Mouse (Mus musculus) intestine, embryonic 14.5 days (tissue): ENCODE results near the gene Il1rl2. TPM values are rescaled to one million over a fixed set of nuclear protein-coding genes. Genes with fewer than 3 reads are reported as not detected.

Experiments used
- ATAC-seq: fragments of 200-750 bp; cut with Nextera tagmentation; replicated peaks from 2 replicates; pipeline ENCODE4 v1.8.0; 2017; ENCODE audit warnings: low read depth, moderate number of reproducible peaks, moderate TSS enrichment, moderate library complexity; ENCODE audit not compliant: low FRiP score, low TSS enrichment
- DNase-seq: peaks from one replicate; pipeline ENCODE4 v3.0.0-alpha.2; 2018; ENCODE audit warnings: low spot score
- H3K27ac ChIP-seq: fragments of 300-500 bp; sonication (generic); 2 replicates; pipeline ENCODE4 v1.5.1; 2014; ENCODE audit warnings: low read depth, mild to moderate bottlenecking, control low read depth
- H3K27me3 ChIP-seq: fragments of 300-500 bp; sonication (generic); replicated peaks from 2 replicates; pipeline ENCODE4 v1.6.1; 2014; ENCODE audit warnings: low read length, control low read depth; ENCODE audit not compliant: control insufficient read depth, insufficient read depth
- H3K36me3 ChIP-seq: fragments of 300-500 bp; sonication (generic); 2 replicates; pipeline ENCODE4 v1.6.1; 2014; ENCODE audit warnings: low read length, control low read depth; ENCODE audit not compliant: control insufficient read depth, insufficient read depth
- H3K4me1 ChIP-seq: fragments of 300-500 bp; sonication (generic); replicated peaks from 2 replicates; pipeline ENCODE4 v1.6.1; 2014; ENCODE audit warnings: low read length, control low read depth, mixed read lengths; ENCODE audit not compliant: control insufficient read depth, insufficient read depth
- H3K4me2 ChIP-seq: fragments of 300-500 bp; sonication (generic); 2 replicates; pipeline ENCODE4 v1.6.1; 2014; ENCODE audit warnings: low read length
- H3K4me3 ChIP-seq: fragments of 300-500 bp; sonication (generic); 2 replicates; pipeline ENCODE4 v1.5.1; 2014; ENCODE audit warnings: low read depth, low read length, control low read depth, mixed read lengths
- H3K9ac ChIP-seq: fragments of 300-500 bp; sonication (generic); 2 replicates; pipeline ENCODE4 v1.6.1; 2014; ENCODE audit warnings: mild to moderate bottlenecking, low read length
- H3K9me3 ChIP-seq: fragments of 300-500 bp; sonication (generic); 2 replicates; pipeline ENCODE4 v1.6.1; 2016; ENCODE audit warnings: low read length, control low read depth; ENCODE audit not compliant: control insufficient read depth
- WGBS: fragments of 180-500 bp; shearing (Covaris S2); extraction: QIAGEN DNeasy Blood & Tissue Kit; methylation state at CpG from one replicate; pipeline ENCODE4 v1.1.7; 2014; 5-methylcytosine and 5-hydroxymethylcytosine counted together
- polyA plus RNA-seq: library from polyadenylated mRNA; unstranded; fragments of >200 nt; fragmentation: Nextera tagmentation; extraction: Ambion mirVana; gene quantifications from 2 replicates; pipeline ENCODE4 v1.2.1, GENCODE M21; 2014

Il1rl2 gene
- polyA plus RNA-seq = 3.4 and 4.3 TPM in 2 replicates

- H3K4me2 ChIP-seq = peak within 1 kb of the TSS; percentile 77
- H3K4me1 ChIP-seq = peaks cover 7% of the 10 kb centered on the region; the same call in 1 of the 2 replicates
- peaks cover 16% of the 10 kb centered on the region for H3K27me3 ChIP-seq
- H3K9ac ChIP-seq = peak within 1 kb of the TSS; percentile 39
- DNase-seq = no peak
- H3K9me3 ChIP-seq = no peaks in the 10 kb centered on the region
- ATAC-seq = 0 out of 2 replicates have a peak, but pooled peaks have one; percentile 53
- no peak within 1 kb of the TSS for H3K27ac ChIP-seq
- no peaks in the 10 kb centered on the region for H3K36me3 ChIP-seq
- peak within 1 kb of the TSS; percentile 43 for H3K4me3 ChIP-seq
- WGBS = 29% methylated on average over 6 of the region's 6 CpGs
Observed at GRCm38 (mm10) chr1:40324457-40324856, at the start of gene Il1rl2. Gene Il1rl2 (plus strand): TSS chr1:40324610.

- DNase-seq (no peak), ATAC-seq (no peak)
- 0 out of 2 replicates have a peak overlapping the region, but pooled peaks have one; percentile 4 for H3K27ac ChIP-seq
- H3K4me3 ChIP-seq = no peak overlapping the region
- no peaks in the 10 kb centered on the region for H3K9me3 ChIP-seq
- 61% methylated on average over 10 of the region's 10 CpGs for WGBS
- H3K4me1 ChIP-seq = 0 out of 2 replicates have a peak, but pooled peaks cover 4% of the 10 kb centered on the region
- no peaks in the 10 kb centered on the region for H3K36me3 ChIP-seq
- H3K9ac ChIP-seq = no peak overlapping the region
- H3K4me2 ChIP-seq = no peak overlapping the region
- no peaks in the 10 kb centered on the region for H3K27me3 ChIP-seq
Observed at GRCm38 (mm10) chr1:40275285-40276013, 49.0 kb upstream of the Il1rl2 start.

GRCm38 (mm10) chr1:40277944-40278343 is 46.5 kb upstream of the Il1rl2 start:
- H3K27ac ChIP-seq = no peak overlapping the region
- H3K4me1 ChIP-seq = 0 out of 2 replicates have a peak, but pooled peaks cover 4% of the 10 kb centered on the region
- no peak overlapping the region for H3K4me2 ChIP-seq
- no peak overlapping the region for H3K4me3 ChIP-seq
- no peak overlapping the region for H3K9ac ChIP-seq
- no peaks in the 10 kb centered on the region for H3K9me3 ChIP-seq
- no peak for DNase-seq
- WGBS = 79% methylated on average over 4 of the region's 4 CpGs
- no peaks in the 10 kb centered on the region for H3K27me3 ChIP-seq
- H3K36me3 ChIP-seq = no peaks in the 10 kb centered on the region
- no peak for ATAC-seq

- H3K9me3 ChIP-seq = no peaks in the 10 kb centered on the region
- ATAC-seq = no peak
- H3K36me3 ChIP-seq = no peaks in the 10 kb centered on the region
- H3K27me3 ChIP-seq = no peaks in the 10 kb centered on the region
- no peak overlapping the region for H3K4me2 ChIP-seq
- 0 out of 2 replicates have a peak, but pooled peaks cover 4% of the 10 kb centered on the region for H3K4me1 ChIP-seq
- H3K4me3 ChIP-seq = no peak overlapping the region
- no peak overlapping the region for H3K27ac ChIP-seq
- H3K9ac ChIP-seq = no peak overlapping the region
- no peak for DNase-seq
- WGBS = 85% methylated on average over 2 of the region's 2 CpGs
Observed at GRCm38 (mm10) chr1:40278720-40279119, 45.7 kb upstream of the Il1rl2 start.

- H3K4me1 ChIP-seq = 0 out of 2 replicates have a peak, but pooled peaks cover 4% of the 10 kb centered on the region
- DNase-seq (no peak), ATAC-seq (no peak)
- 65% methylated on average over 11 of the region's 11 CpGs for WGBS
- H3K27me3 ChIP-seq = no peaks in the 10 kb centered on the region
- H3K4me3 ChIP-seq = no peak overlapping the region
- H3K9ac ChIP-seq = no peak overlapping the region
- no peaks in the 10 kb centered on the region for H3K9me3 ChIP-seq
- no peaks in the 10 kb centered on the region for H3K36me3 ChIP-seq
- no peak overlapping the region for H3K27ac ChIP-seq
- no peak overlapping the region for H3K4me2 ChIP-seq
Observed at GRCm38 (mm10) chr1:40279182-40279743, 45.1 kb upstream of the Il1rl2 start.

GRCm38 (mm10) chr1:40281950-40282349 is 42.5 kb upstream of the Il1rl2 start:
- Histone ChIP-seq H3K4me3 (no peak overlapping the region), H3K9ac (no peak overlapping the region), H3K4me1 (no peaks in the 10 kb centered on the region; the same call in 1 of the 2 replicates), H3K27ac (no peak overlapping the region), H3K27me3 (no peaks in the 10 kb centered on the region), H3K4me2 (no peak overlapping the region), H3K9me3 (no peaks in the 10 kb centered on the region), H3K36me3 (no peaks in the 10 kb centered on the region)
- ATAC-seq (no peak), DNase-seq (no peak)
- 73% methylated on average over 4 of the region's 4 CpGs for WGBS

- DNase-seq = no peak
Observed at GRCm38 (mm10) chr1:40282394-40282793, 42.0 kb upstream of the Il1rl2 start.

GRCm38 (mm10) chr1:40283995-40284394 is 40.4 kb upstream of the Il1rl2 start:
- 58% methylated on average over 5 of the region's 5 CpGs for WGBS
- ATAC-seq (no peak), DNase-seq (no peak)
- H3K27ac ChIP-seq = no peak overlapping the region
- no peaks in the 10 kb centered on the region for H3K9me3 ChIP-seq
- no peaks in the 10 kb centered on the region for H3K27me3 ChIP-seq
- H3K9ac ChIP-seq = no peak overlapping the region
- H3K4me2 ChIP-seq = no peak overlapping the region
- no peaks in the 10 kb centered on the region for H3K36me3 ChIP-seq
- no peak overlapping the region for H3K4me3 ChIP-seq
- H3K4me1 ChIP-seq = no peaks in the 10 kb centered on the region; the same call in 1 of the 2 replicates

More at GRCm38 (mm10) chr1:40282394-40282793, 42.0 kb upstream of the Il1rl2 start:
- ATAC-seq = no peak
- H3K27ac ChIP-seq = no peak overlapping the region
- WGBS = 78% methylated on average over 3 of the region's 3 CpGs
- no peak overlapping the region for H3K9ac ChIP-seq
- H3K36me3 ChIP-seq = no peaks in the 10 kb centered on the region
- no peaks in the 10 kb centered on the region for H3K9me3 ChIP-seq
- no peak overlapping the region for H3K4me2 ChIP-seq
- H3K27me3 ChIP-seq = no peaks in the 10 kb centered on the region
- no peaks in the 10 kb centered on the region; the same call in 1 of the 2 replicates for H3K4me1 ChIP-seq
- H3K4me3 ChIP-seq = no peak overlapping the region
